Mouse (Mus musculus) right cerebral cortex, postnatal 4 days (tissue): ENCODE results near the gene Mlec.
A peak's percentile ranks its signal among the peaks of the same experiment; 100 is the strongest.
"Not testable (repeated sequence)": the region's sequence is repeated elsewhere in the genome, so short reads cannot be mapped to it uniquely, and the experiment has no call there.

Experiments used
- DNase-seq: peaks from one replicate; pipeline ENCODE4 v3.0.0-alpha.2; 2022

The Mlec gene

DNA sequence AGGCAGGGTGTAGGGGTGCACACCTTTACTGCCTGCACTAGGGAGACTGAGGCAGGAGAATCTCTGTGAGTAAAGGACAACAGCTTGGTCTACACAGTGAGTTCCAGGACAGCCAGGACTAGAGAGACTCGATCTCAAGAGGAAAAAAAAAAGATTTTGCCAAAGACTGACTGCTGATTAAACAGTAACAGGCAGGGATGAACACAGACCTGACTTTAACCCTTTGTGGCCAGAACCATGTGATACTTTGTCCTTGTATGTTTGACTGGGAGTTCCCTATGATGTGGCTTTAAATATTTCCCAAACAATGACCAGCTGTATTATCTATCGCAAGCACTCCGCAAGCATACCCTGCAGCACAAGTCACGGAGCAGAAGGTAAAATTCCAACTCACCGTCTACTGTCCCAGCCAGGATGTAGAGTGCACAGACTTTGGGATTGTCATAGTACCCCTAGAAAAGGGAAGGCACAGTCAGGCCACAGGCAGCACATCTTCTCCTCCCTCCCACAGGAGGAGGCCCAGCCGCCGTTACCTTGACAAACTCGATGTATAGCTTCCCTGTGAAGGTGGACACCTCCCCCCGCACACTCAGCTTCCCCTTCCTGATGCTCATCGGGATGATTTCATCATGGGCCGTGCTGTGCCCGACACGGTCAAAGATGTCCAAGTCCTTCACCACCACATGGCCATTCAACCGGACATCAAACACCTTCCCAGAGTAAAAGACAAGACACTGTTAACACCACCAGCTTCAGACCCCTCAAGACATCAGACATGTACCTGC is 8.1 kb downstream of the Mlec start:
- no peak for DNase-seq

DNA sequence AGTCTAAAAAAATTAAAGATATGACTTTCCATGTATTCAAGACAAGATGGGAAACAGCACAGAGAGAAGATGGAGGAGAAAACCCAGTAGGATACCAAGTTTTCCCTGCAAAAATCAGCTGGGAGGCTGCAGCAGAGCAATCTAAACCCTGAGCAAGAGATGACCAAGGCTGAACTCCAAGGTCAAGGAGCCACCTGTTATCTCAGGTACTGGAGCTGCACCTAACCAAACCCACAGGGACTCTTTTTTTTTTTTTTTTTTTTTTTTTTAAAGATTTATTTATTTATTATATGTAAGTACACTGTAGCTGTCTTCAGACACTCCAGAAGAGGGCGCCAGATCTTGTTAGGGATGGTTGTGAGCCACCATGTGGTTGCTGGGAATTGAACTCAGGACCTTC is 9.1 kb downstream of the Mlec start:
- not testable (repeated sequence) for DNase-seq

DNA sequence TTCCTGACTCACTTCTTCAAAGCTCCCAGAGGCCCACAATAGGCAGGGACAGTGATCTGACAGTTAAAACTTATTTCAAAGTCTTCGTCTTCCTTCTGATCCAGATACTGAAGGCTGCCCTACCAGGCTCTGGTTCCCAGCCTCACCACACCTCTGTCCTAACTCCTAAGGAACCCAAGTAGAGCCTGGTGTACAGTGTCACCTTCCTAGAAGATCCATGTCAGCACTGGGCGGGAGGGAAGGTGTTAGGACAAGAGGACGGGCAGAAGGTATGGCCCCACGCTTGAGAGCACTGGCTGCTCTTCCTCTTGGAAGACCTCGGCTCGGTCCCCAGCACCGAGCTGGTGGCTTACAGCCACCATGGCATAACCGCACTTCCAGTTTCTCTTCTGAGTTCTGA is 9.6 kb downstream of the Mlec start:
- DNase-seq = no peak

DNA sequence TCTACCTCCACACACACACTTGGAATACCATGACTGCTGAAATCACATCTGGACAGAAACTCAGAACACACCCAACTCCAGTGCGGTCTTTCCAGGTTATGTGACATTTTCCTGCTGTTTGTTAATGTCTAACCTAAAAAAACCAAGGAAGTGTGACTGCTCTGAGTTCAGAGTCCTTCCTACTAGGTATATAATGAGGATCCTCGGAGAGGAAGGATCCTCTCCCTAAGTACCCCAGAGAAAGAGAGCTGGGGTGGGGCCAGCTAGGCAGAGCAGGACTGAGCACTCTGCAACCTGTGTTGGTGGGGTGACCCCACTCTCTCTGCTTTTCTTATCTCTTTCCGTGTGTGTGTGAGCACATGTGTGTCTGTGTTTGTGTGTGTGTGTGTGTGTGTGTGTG is 10.6 kb downstream of the Mlec start:
- no peak for DNase-seq

DNA sequence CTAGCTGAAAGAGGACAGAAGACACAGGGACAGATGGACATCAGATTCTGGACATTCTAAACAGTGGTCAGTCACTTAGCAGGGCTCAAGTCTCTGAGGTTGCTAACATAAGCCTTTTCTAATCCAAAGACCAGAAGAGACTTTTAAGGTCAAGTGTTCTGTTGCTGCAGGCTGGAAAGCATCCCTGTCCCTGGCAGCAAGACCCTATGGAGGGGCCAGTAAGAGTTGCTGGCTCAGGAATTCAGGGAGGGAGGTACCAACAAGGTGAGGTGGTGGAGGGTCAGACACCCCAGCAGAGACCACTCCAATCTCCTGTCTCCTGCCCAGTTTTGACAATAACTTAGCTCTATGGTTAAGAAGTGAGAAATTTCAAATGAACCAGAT is 11.2 kb downstream of the Mlec start:
- no peak for DNase-seq

DNA sequence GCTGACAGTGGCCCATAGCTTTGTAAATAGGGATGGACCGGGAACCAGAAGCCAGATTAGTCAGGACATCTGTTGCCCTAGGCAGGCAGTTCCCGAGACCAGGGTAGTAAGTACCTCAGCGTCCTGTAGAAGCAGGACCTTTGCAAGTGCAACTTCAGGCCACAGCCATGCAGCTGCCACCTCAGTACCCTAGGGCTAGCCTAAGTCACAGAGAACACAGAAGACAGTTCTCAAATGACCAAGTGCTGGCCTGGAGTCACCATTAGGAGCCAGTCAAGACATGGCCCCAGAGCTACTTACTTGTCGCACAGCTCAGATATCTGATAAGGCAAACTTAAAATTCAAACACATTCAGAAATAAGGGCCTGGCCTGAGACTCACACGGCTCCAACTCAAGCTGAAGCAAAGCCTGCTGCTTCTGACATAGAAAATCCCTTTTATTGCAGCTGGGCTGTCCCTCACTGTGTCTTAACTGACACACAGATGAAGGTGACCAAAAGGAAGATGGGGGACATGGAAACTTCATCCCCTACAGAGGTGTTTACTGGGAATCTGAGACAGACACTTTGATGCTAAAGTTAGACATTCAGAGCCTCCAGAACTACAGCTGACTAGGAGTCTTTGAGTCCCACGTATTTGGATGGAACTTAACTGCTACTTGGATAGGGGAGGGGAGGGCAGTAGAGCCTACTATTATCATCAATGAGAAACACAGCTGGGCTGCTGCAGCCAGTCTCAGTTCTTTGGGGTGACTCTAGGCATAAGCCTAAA is 11.8 kb downstream of the Mlec start:
- DNase-seq = no peak

DNA sequence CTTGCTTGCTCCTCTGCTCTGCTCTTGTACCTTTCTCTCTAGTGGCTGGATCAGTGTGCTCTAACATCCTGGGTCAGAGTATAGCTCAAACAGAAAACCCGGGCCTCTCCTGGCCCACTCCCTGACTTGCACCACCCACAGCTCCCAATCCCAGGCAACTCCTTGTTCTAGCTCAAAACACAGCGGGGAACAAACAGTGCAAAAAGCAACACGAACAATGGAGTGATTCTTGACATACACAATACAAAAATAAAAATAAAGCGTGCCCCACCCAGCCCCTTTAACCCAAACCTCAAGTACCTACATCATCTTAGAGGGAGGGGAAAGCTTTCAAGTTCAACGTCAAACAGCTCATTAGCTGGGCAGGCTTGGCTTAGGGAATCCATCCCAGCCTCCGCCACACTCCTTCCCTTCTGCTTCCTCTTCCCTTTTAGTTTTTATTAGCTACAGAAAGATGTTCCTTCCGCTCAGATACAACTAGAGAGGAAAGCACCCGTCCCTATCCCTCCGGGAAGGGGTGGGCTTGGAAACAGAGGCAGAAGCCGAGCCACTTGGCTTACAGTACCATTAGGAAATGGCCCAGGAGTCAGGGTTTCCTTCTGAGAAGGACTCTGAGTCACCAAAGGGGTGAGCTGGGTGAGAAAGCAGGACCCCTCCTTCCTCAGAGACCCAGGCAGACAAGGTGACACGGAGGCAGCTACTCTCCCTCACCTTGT is 12.6 kb downstream of the Mlec start:
- DNase-seq = no peak

DNA sequence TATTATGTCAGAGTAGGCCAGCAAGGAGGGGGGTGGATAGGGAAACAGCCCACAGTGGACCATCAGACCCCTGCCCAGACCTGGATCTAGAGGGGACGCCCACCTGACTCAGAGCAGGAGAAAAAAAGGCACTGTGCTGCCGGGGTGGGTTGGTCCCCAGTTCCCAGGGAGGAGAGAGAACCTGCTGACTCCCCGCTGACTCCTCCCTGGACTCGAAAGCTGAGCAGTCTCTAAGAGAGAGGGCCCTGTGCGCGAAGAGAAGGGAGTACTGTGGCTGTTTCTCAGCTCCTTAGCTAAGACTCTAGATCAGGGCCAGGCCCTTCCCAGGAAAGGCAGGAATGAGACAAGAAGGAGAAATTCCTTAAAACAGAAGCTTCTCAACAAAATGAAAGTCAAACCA is 13.5 kb downstream of the Mlec start:
- DNase-seq = no peak

DNA sequence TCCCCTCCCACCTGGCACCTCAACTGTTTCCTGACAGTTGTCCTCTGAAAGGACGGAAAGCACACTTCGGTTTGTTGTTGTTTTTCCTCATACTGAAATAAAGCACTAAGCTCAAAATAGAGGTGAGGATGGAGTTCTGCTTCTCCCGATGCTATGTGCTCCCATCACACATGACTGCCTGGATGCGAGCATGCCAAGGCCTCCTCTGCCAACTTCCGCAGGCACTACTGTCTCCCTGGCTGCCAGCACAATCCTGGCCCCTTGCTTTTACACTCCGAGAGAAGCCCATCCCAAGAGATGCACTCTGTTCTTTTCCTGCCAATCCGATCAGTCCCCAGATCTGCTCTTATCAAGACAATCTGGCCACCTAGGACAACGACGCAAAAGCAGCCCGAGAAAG is 14.4 kb downstream of the Mlec start:
- DNase-seq = peak; percentile 49

DNA sequence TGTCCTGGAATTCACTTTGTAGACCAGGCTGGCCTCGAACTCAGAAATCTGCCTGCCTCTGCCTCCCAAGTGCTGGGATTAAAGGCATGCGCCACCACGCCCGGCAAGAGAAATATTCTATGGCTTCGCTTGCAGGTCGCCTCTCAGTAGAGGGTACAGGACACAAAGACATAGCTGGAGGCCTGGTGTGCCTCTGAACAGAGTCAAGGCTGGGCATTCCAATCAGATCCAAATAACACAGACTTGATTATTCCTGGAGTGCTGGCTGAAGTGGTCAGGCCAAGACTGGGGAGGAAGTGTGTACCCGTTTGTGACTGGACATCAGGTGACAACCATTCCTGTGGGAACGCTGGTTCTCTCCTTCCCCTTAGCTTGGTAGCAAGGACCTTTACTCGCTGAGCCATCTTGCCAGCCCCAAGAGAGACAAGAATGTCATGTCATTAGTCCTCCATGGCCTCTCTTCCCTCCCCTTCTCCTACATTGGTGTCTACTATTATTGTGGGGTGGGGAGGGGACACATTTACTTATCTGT is 15.7 kb downstream of the Mlec start:
- no peak for DNase-seq

DNA sequence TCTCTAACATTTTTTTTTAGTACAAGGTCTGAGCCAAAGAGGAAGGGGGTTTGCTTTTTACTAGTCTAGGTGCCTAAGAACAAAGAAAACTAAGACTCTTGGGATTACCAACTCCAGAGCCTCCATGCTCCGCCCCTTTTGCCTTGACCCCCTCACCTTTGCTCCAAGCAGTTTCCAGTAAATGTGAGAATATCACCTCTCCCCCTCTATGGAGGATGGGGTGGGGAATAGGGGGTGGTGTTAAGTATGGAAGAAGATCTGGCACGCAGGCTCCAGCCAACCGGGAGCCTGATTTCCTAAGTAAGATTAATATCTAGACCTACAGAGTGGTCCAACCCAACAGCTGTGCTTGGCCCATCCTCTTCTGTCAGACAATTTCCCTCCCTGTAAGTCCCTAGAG is 17.3 kb downstream of the Mlec start:
- no peak for DNase-seq

DNA sequence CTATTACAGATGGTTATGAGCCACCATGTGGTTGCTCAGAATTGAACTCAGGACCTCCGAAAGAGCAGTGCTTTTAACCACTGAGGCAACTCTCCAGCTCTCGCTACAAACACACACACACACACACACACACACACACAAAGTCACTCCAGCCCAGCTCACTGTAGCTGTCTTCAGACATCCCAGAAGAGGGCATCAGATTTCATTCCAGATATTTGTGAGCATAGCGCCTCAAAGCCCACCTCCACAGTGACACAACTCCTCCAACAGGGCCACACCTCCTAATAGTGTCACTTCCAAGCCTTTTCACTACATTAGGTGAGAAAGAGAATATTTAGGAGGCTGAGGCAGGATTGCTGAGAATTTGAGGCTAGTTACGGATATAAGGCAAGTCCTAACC is 18.9 kb downstream of the Mlec start:
- no peak for DNase-seq

DNA sequence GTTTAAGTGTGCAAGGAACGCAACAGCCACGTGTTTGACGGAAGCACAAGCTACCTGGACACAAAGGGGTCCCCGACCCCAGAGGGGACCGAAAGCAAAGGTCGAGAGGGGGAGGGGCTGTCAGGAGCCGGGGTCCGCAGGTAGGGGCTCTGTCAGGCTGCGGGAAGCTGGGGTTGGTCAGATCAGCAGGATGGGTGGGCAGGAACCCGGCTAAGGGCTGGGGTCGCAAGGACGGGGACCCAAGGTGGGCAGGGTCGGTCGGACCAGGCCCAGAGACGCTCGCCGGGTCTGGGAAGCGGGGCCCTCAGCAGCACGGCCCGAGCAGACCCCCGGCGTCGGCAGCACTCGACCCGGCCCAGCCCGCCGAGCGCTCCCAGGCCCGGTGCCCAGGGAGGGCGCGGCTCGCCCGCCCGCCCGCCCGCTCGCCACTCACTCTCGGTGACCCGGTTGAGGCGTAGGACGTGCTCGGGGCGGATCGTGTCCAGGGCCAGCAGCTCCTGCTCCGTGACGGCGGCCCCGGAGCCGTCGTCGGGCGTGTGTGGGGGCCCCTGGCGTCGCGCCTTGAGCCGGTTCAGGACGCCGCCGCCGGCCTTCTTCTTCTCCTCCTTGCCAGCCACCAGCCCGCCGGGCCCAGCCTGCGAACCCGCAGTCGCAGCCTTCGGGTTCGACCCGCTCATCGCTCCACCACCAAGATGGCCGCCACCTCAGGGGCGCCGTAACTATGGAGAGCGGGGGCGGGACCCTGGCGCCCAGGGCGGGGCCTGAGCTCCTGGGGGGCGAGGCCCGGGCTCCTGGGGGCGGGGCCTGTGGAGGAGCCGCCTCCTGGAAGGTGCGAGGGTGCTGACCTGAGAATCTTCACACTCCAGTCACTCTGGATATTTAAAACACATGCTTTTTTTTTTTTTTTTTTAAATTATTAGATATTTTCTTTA is 23.5 kb downstream of the Mlec start, which contains the start of gene Unc119b:
Unc119b (minus strand) TSS at position 742 of the 932 bp plus-strand sequence.
- DNase-seq = peak; percentile 82

DNA sequence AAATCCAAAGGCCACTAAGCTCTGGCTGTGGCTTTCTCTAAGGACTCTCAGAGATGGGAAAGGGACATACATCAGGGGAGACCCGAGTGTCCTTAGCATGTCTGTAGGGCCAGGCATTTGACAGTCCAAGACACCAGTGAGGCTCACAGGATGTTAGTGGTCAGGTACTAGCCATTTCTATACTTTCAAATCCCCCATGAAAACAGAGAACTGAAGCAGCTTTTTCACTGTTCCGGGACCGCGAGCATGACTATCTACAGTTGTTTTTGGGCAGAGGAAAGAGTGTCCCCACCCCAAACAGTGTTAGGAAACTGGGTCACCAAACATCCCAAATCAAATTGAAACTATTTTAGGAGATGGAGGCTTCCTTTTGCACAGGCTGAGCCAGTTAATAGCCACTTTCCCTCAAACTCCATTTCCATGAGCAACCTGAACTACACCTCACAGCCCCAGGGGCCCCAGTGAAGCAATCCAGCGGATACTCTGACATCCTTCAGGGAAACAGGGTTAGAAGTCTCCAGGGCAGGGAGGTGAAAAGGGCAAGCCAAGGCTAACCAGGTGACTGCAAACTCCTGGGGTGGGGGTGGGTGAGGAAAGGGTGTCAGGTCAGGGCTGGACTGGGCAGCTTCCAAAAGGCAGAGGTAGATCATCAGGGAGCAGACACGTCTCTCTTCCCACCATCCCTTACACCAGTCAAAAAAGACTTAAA is 24.5 kb downstream of the Mlec start:
- DNase-seq = no peak

DNA sequence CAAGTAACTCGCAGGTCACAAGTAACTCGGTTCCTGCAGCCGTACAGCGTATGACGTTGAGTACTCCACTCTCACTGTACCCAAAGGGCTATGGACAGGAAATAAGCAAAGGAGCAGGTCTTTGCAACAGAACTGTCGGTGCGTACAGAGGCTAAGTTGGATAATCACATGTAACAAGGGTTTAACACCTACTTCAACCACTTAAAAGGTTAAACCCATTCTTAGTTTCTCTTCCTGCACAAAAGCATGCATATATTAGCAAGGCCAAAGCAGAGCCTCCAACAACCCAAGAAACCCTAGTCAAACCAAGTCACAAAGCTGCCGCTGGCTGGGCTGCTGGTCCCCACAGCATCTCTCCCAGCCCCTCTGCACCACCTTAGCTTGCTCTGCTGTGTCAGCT is 25.5 kb downstream of the Mlec start:
- no peak for DNase-seq

DNA sequence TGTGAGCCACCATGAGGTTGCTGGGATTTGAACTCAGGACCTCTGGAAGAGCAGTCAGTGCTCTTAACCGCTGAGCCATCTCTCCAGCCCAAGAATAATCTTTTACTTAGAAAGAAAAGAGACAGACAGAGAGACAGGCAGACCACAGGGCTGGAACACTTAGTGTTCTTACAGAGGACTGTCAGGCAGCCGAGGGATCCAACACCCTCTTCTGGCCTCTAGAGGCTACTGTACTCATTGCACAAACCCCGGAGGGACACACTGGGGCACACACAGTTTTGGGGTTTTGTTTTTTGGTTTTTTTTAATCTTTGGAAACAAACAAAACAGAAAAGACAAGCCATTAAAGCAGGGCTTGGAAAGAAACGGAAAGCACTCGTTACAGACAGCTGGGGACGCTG is 28.7 kb downstream of the Mlec start:
- DNase-seq = no peak

DNA sequence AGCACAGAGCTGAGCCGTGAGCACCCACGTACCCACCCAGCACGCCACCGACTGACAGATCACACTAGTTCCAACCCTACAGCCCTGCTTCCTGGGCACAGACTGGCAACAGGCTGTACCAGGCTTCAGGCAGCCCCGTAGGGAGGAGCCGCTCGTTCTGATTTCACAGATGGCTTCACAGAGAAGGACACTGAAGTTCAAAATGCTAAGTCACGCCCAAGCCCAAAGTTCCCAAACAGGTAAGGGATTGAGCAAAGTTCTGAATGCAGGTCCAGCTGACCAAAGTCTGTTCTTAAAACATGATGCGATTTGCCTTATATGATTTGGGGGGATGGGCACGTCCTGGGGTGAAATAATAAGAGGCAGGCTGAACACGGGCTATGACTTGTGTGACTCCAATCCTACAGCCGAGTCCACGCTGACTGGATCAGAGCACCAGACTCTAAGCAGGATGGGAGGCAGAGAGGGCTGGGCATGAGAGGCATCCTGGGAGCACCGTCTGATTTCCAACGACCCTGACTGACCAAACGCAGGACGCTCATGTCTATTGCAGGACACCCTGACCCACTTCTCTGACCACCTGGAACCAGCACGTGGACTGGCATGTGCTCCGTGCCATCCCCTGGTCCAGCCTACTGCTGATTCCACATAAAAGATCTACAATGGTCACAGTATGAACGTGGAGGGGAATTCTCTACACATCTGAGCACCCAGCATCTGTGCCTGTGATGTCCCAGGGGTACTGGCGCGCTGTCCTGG is 30.4 kb downstream of the Mlec start:
- DNase-seq = no peak

DNA sequence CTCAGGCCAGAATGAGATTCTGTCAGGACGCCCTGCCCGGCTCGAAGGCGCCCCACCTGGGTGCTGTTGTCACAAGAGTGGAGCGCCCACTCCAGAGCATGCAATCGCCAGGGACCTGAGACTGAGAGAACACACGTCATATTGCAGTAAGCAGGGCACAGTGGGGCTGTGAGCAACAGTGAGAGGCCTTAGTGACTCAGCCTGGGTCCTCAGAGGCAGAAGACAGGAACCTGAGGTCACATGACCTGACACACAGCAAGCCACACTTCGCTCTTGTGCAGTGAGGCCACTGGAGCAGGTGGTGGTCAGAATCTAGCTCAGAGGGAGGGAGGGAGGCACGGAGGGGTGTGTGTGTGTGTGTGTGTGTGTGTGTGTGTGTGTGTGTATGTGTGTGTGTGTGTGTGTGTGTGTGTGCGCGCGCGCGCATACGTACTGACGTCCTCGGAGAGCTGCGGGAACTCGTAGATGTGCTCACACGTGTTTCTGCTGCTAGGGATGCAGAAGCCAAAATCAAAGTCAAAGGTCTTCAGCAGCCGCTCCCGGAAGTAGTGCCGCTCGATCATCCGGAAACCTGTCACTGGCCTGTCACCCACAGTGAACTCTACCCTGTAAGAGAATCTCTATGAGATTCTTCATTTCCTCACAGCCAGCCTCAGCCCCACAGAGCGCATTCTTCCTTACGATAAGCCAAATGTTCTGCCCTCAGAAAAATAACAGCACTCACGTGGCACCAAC is 31.2 kb downstream of the Mlec start:
- no peak for DNase-seq

DNA sequence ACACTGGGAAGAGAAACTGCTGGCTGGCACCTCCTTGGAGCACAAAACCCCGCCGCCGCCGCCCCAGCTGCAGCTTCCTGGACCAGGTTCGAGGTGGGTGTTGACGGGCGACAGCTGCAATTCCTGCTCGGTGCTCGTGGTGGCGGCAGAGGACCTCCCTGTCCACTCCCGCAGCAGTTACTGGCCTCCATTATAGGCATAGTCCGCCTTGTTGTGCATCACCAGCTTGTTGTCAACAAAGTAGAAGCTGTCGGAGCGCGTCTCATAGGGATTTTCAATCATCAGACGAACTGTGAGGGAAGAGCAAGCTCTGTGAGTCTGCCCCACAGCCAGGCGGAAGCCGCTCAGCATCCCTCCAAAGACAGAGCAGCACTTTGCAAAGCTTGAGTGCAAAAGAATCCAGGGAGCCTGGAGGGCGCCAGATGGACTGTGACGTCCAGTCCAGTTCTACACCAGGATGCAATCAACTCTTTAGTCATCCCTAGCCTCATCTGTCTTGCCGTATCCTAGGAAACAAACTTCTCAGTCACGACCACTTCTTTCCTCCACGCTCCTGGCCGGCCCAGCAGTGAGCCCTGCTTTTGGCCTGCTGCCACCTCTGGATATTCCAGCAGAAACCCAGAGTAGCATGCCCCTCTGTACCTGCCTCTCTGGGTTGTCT is 32.6 kb downstream of the Mlec start:
- DNase-seq = peak; percentile 78

DNA sequence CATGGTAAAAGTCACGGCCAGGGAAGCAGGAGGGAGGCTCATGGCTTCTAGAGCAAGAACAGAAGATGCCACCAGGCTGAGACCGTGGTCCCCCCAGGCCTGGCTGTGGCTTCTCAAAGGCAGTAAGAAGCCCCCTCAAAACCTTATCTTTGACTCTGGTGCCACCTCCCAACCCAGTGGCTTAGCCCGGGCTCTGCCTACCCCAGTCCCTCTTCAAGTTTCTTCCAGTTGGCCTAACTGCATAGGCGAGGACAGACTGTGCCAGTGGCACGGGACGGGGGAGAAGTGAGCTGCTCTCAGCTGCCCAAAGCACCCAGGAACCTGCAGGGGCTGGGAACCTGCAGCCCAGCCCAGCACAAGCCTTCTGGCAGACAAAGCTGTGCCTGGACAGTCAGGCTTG is 33.3 kb downstream of the Mlec start:
- no peak for DNase-seq
